Mouse (Mus musculus) myocyte (in vitro differentiated cells): ENCODE results near the gene Bco1. TPM values are rescaled to one million over a fixed set of nuclear protein-coding genes. Genes with fewer than 3 reads are reported as not detected.

Source experiments
- H3K27me3 ChIP-seq: one replicate; pipeline ENCODE4 v1.6.1; 2011; ENCODE audit not compliant: control insufficient read depth, insufficient read depth, insufficient read length
- H3K36me3 ChIP-seq: one replicate; pipeline ENCODE4 v1.6.1; 2011; ENCODE audit not compliant: control insufficient read depth, insufficient read depth
- H3K4me2 ChIP-seq: one replicate; pipeline ENCODE4 v1.6.1; 2011; ENCODE audit warnings: low read depth, control low read depth
- H3K4me3 ChIP-seq: one replicate; pipeline ENCODE4 v1.5.1; 2011; ENCODE audit warnings: mild to moderate bottlenecking, control low read depth, moderate library complexity
- H3K79me2 ChIP-seq: one replicate; pipeline ENCODE4 v1.6.1; 2011; ENCODE audit not compliant: control insufficient read depth, insufficient read depth
- H3ac ChIP-seq: one replicate; pipeline ENCODE4 v1.6.1; 2011; ENCODE audit not compliant: control insufficient read depth, insufficient read length
- CEBPB ChIP-seq: IDR thresholded peaks from 2 replicates; pipeline ENCODE4 v1.6.1; 2011; ENCODE audit warnings: mild to moderate bottlenecking, moderate library complexity; ENCODE audit not compliant: poor library complexity, insufficient read depth, severe bottlenecking
- E2F4 ChIP-seq: IDR thresholded peaks from one replicate; pipeline ENCODE4 v1.6.1; 2011; ENCODE audit warnings: mild to moderate bottlenecking, control low read depth, moderate library complexity; ENCODE audit not compliant: insufficient read depth
- MAX ChIP-seq: IDR thresholded peaks from one replicate; pipeline ENCODE4 v1.6.1; 2011; ENCODE audit warnings: low read depth, mild to moderate bottlenecking, control low read depth
- MYOD1 ChIP-seq, 3 experiments: IDR thresholded peaks; one replicate each; pipeline ENCODE4 v1.6.1; 2011; ENCODE audit warnings: control low read depth in 2 of 3, low read depth in 2 of 3, mild to moderate bottlenecking in 2 of 3, moderate library complexity in 1 of 3; ENCODE audit not compliant: insufficient read length in 2 of 3, control insufficient read depth in 1 of 3
- MYOG ChIP-seq, 3 experiments: IDR thresholded peaks; one replicate each; pipeline ENCODE4 v1.6.1; 2011; ENCODE audit warnings: control low read depth in 2 of 3, low read depth in 2 of 3, mild to moderate bottlenecking in 2 of 3; ENCODE audit not compliant: insufficient read length in 2 of 3, control insufficient read depth in 1 of 3, insufficient read depth in 1 of 3
- POLR2A ChIP-seq: IDR thresholded peaks from one replicate; pipeline ENCODE4 v1.6.1; 2011; ENCODE audit warnings: low read depth, mild to moderate bottlenecking, control low read depth, moderate library complexity; ENCODE audit not compliant: insufficient read length
- POLR2AphosphoS2 ChIP-seq: IDR thresholded peaks from one replicate; pipeline ENCODE4 v1.6.1; 2011; ENCODE audit warnings: low read depth, control low read depth; ENCODE audit not compliant: insufficient read length
- REST ChIP-seq: IDR thresholded peaks from one replicate; pipeline ENCODE4 v1.6.1; 2011; ENCODE audit warnings: mild to moderate bottlenecking, control low read depth, moderate library complexity; ENCODE audit not compliant: insufficient read depth, insufficient read length
- SRF ChIP-seq: IDR thresholded peaks from one replicate; pipeline ENCODE4 v1.6.1; 2011; ENCODE audit warnings: low read depth; ENCODE audit not compliant: control insufficient read depth, insufficient read length
- TCF12 ChIP-seq: IDR thresholded peaks from one replicate; pipeline ENCODE4 v1.6.1; 2011; ENCODE audit warnings: mild to moderate bottlenecking, control low read depth; ENCODE audit not compliant: poor library complexity, insufficient read depth, severe bottlenecking
- TCF3 ChIP-seq: IDR thresholded peaks from one replicate; pipeline ENCODE4 v1.6.1; 2011; ENCODE audit warnings: low read depth, control low read depth; ENCODE audit not compliant: insufficient read length
- USF1 ChIP-seq: IDR thresholded peaks from one replicate; pipeline ENCODE4 v1.6.1; 2011; ENCODE audit warnings: low read depth, mild to moderate bottlenecking, control low read depth, moderate library complexity
- polyA plus RNA-seq: library from polyadenylated mRNA; unstranded; fragments of >200 nt; fragmentation: generic; extraction: Trizol; gene quantifications from one replicate; pipeline ENCODE4 v1.2.1, GENCODE M21; 2012; ENCODE audit warnings: missing spikeins

Gene Bco1
- polyA plus RNA-seq, 1 experiment = 0.02 TPM

DNA sequence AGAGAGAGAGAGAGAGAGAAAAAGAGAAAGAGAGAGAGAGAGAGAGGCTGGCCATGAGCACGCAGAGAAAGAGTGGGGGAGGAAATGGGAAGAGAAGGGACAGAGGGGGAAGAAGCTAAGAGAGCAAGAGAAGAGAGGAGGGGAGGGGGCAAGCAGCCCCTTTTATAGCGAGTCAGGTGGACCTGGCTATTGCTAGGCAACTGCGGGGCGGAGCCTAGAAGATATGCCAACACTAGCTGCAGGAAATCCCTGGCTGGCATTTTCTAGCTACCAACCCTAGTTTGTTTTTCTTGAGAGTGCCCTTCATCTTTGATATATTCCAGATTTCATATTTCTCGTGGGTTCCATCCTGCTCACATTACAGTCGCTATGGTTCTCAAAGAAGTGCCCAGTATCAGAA, 19.4 kb downstream of the Bco1 start:
- Histone ChIP-seq H3K79me2 (no peaks in the 10 kb centered on the region), H3K4me2 (no peak overlapping the region), H3K4me3 (no peak overlapping the region), H3K36me3 (no peaks in the 10 kb centered on the region), H3ac (no peak overlapping the region), H3K27me3 (no peaks in the 10 kb centered on the region)
- no peak for TF ChIP-seq TCF12
- TF ChIP-seq MYOG (IDR thresholded peaks at IDR 0.05; ENCODE audit: control insufficient read depth in 1 of 3, insufficient read depth in 1 of 3, insufficient read length in 2 of 3, low read depth in 2 of 3) = no peak
- TF ChIP-seq REST = no peak
- TF ChIP-seq POLR2AphosphoS2 = no peak
- TF ChIP-seq MAX = no peak

- no peak for TF ChIP-seq CEBPB
- no peak for TF ChIP-seq POLR2A
- TF ChIP-seq TCF12 = no peak
- TF ChIP-seq TCF3 = no peak
- TF ChIP-seq MAX = no peak
- no peak for TF ChIP-seq REST
- TF ChIP-seq POLR2AphosphoS2 = no peak
- no peak for TF ChIP-seq MYOD1 (IDR thresholded peaks at IDR 0.05; ENCODE audit: control insufficient read depth in 1 of 3, insufficient read length in 2 of 3, low read depth in 2 of 3)
- TF ChIP-seq MYOG (IDR thresholded peaks at IDR 0.05; ENCODE audit: control insufficient read depth in 1 of 3, insufficient read depth in 1 of 3, insufficient read length in 2 of 3, low read depth in 2 of 3) = no peak
- TF ChIP-seq SRF = no peak
- TF ChIP-seq USF1 = no peak
- no peak for TF ChIP-seq E2F4
- no peak overlapping the region for H3K4me2 ChIP-seq
- no peak overlapping the region for H3ac ChIP-seq
- H3K4me3 ChIP-seq = no peak overlapping the region
- no peaks in the 10 kb centered on the region for H3K36me3 ChIP-seq
- H3K79me2 ChIP-seq = no peaks in the 10 kb centered on the region
- no peaks in the 10 kb centered on the region for H3K27me3 ChIP-seq
Measured at GRCm38 (mm10) chr8:117115676-117116446, 20.2 kb downstream of the Bco1 start.

DNA sequence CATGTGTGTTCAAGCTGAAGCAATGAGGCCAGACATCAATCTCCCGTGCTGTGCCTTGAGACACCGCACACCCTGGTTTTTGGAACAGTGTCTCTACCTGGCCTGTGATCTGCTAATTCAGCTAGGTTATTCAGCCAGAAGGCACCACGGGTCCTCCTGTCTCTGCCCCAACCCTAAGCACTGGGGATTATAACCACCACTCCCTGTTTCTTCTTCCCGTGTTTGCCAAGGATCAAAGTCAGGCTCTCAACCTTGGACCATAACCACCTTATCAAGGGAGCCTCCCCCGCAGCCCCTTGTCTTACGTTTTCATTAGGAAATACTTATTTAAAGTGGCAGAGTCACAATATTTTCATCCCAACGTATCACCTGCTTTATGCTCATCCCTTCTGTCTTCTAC, 20.9 kb downstream of the Bco1 start:
- Histone ChIP-seq H3ac (no peak overlapping the region), H3K79me2 (no peaks in the 10 kb centered on the region), H3K27me3 (no peaks in the 10 kb centered on the region), H3K4me2 (no peak overlapping the region), H3K4me3 (no peak overlapping the region), H3K36me3 (no peaks in the 10 kb centered on the region)
- TF ChIP-seq SRF = no peak
- no peak for TF ChIP-seq MAX
- TF ChIP-seq TCF12 = no peak
- TF ChIP-seq MYOD1 (IDR thresholded peaks at IDR 0.05; ENCODE audit: control insufficient read depth in 1 of 3, insufficient read length in 2 of 3, low read depth in 2 of 3) = no peak
- TF ChIP-seq MYOG (IDR thresholded peaks at IDR 0.05; ENCODE audit: control insufficient read depth in 1 of 3, insufficient read depth in 1 of 3, insufficient read length in 2 of 3, low read depth in 2 of 3) = no peak
- no peak for TF ChIP-seq POLR2A
- no peak for TF ChIP-seq POLR2AphosphoS2
- no peak for TF ChIP-seq CEBPB
- no peak for TF ChIP-seq E2F4
- no peak for TF ChIP-seq TCF3
- TF ChIP-seq USF1 = no peak
- no peak for TF ChIP-seq REST

DNA sequence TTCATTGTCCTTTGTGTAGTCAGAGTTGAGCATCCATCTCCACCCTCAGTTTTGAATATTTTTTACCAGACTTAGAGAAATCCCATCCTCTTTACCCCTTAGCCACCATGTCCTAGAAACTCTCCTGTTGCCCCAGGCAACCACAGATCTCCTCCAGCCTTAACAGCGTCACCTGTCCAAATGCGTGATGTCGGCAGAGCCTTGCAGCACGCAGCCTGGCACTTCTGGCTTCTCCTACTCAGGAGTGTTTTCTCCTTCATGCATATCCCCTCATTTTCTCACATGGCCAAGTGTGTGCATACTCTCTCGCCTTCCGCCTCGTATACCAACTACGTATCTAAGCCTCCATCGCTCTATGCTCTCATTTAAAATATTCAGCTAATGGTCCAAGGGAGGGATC, 22.8 kb downstream of the Bco1 start:
- Histone ChIP-seq H3K4me3 (no peak overlapping the region), H3K36me3 (no peaks in the 10 kb centered on the region), H3K27me3 (no peaks in the 10 kb centered on the region), H3ac (no peak overlapping the region), H3K79me2 (no peaks in the 10 kb centered on the region), H3K4me2 (no peak overlapping the region)
- no peak for TF ChIP-seq POLR2AphosphoS2
- no peak for TF ChIP-seq MYOD1 (IDR thresholded peaks at IDR 0.05; ENCODE audit: control insufficient read depth in 1 of 3, insufficient read length in 2 of 3, low read depth in 2 of 3)
- TF ChIP-seq E2F4 = no peak
- TF ChIP-seq USF1 = no peak
- TF ChIP-seq SRF = no peak
- TF ChIP-seq CEBPB = no peak
- TF ChIP-seq POLR2A = no peak
- TF ChIP-seq TCF12 = no peak
- TF ChIP-seq REST = no peak
- no peak for TF ChIP-seq MYOG (IDR thresholded peaks at IDR 0.05; ENCODE audit: control insufficient read depth in 1 of 3, insufficient read depth in 1 of 3, insufficient read length in 2 of 3, low read depth in 2 of 3)
- no peak for TF ChIP-seq TCF3
- no peak for TF ChIP-seq MAX
